Mouse (Mus musculus) fibroblast of lung, adult 2 months (primary cell): Measurements from ENCODE around the gene Mymk.

Source experiments
- DNase-seq: peaks from one replicate; pipeline ENCODE4 v3.0.0-alpha.2; 2011; ENCODE audit warnings: low read depth

The Mymk gene

DNA sequence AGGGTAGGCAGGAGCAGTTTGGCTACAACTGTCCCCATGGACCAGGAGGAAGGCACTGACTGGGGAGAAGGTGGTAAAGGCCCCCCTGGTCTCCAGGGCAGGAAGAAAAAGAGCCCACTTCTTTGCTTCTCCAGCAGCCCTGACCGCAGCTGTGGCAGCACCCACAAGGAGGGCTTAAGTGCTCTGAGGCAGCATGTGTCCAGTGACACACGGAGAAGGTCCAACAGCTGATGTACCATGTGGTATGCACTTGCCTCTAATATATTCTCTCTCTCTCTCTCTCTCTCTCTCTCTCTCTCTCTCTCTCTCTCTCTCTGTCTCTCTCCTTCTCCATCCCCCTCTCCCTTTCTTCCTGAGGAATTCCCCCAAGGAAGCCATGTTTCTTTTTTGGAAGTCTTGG, at the start of gene Mymk:
Mymk (minus strand) TSS at position 202 of the 400 bp plus-strand sequence.
- DNase-seq, result no peak

DNA sequence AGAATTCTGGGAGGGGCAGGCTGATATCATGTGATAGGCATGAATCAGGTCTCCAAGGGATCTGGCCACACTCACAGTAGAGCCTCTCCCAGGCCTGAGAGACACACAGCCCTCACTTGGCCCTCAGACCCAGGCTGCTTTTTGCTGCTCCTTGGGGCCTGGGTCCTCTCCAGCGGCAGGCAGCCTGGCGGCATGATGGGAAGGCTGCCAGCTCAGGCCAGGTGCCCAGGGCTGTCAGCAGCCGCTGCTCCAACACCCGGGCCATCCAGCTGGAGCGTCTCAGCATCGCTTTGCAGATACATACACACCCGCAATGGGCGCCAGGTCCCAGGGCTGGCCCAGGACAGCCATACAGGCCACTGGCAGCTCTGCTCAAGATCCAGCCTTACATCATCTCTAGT, 48.3 kb upstream of the Mymk start:
- peak; percentile 31 for DNase-seq

DNA sequence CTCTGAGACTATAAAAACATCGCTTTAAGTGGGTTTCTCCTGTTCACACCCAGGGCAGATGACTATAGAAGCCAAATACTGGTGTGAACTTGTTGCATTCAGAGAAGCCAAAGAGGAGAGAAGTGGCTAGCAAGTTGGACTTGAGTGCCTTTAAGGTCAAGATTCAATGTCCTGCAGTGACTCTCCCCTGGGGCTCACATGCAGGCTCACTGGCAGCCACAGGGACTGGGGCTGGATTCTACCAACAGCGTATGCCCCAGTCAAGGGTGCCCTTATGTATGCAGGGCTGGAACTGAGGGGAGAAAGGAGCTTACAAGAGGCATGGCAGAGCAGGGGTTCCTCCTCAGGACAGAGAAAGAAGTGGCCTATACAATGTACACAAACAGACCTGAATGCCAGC, 47.8 kb upstream of the Mymk start:
- DNase-seq, result no peak

DNA sequence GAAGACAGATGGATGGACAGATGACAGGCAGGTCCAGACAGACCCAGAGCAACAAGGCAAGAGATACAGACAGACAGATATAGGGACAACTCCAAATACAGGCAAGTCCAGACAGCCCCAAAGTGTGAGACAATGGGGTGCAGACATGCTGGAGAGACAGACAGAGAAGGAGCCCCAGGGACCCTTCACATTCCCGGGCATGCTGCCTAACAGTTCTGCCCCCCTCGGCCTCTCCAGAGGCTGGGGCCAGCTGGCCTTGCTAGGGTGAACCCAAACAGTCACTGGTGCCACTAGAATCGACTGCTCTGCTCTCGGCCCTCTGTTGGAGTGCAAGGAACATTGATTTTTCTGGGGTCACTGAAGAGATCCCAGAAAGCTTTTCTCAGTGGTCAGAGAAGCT, 46.5 kb upstream of the Mymk start:
- DNase-seq, result no peak

DNA sequence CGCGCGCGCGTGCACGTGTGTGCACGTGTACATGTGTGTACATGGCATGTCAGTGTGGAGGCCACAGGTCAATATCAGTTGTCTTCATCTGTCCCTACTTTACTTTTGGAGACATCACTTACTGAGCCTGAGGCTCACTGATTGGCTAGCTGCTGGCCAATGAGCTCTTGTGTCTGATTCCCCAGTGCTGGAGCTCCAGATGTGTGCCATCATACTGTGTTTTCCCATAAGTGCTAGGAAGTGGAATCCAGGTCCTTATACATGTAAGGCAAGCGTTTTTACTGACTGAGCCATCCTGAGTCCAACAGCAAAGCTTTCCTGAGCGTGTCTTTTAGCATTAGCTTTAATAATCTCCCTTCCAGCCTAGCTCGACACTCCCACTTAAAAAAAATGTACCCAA, 42.2 kb upstream of the Mymk start:
- DNase-seq, result no peak

DNA sequence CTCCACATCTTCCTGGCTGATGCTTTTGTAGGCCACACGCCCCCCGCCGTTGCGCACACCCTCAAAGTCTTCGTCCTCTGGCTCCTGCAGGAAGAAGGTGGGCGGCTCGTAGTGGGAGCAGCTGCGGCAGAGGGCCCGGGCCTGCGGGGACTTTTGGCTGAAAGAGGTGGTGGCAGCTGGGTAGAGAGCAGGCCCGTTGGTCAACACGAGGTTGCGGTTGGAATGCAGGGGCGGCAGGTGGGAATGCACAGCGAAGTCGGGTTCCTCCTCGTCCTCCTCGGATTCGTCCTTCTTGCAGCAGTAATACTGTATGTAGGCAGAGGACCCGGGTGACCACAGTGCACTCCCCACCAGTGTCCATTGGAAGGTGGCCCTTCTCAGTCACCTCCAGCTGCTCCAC, 40.6 kb upstream of the Mymk start:
- no peak for DNase-seq

DNA sequence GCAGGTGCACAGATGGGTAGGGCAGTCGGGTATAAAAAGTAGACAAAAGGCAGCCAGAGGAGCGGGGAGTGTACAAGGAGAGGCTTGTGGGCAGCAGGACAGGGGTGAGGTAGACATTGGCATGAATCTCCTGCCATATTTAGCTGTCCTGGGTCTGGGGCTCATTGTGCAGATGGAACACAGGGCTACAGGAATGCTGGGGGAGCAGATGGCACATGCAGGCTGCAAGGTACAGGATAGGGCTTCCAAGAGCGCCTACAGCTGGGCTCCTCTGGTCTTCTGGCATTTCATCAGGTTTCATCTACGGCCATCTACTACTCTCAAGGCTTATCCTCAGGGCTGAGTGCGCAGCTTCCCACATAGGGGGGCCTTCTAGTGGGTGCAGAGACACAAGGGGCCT, 37.1 kb upstream of the Mymk start:
- no peak for DNase-seq

DNA sequence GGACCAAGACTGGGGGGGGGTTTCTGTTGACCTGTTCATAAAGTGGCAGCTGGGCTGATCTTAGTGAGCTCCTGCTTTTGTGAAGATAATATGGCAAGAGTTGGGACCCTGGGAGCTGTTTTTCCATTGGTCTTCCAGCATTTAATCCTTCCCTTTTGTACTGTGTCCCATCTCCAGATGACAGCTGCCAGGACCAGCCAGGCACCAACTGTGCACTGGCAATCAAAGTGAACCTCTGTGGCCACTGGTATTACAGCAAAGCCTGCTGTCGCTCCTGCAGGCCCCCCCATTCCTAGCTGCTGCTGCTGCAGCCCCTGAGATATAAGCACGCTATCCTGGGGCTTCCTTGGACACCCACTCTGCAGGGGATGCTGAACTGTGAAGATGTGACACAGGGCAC, 36.2 kb upstream of the Mymk start:
- DNase-seq, result no peak

DNA sequence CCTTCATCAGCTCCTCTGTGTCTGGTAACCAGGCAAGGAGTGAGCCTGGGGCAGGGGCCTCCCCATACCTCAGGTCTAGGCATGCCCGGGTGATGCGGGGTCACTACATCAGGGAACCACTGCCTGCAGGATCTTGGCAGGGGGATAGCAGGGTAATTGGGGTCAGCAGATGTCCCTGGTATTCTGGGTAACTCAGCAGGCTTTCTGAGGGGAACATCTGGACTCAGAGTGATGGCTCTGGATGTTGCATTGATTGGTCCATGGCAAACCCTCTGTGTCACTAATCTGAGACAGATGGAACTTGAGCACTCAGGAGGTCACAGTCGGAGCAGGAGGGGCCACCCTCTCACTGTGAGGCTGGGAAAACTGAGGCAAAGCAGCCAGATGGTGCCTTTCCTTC, 34.8 kb upstream of the Mymk start:
- DNase-seq, result no peak

DNA sequence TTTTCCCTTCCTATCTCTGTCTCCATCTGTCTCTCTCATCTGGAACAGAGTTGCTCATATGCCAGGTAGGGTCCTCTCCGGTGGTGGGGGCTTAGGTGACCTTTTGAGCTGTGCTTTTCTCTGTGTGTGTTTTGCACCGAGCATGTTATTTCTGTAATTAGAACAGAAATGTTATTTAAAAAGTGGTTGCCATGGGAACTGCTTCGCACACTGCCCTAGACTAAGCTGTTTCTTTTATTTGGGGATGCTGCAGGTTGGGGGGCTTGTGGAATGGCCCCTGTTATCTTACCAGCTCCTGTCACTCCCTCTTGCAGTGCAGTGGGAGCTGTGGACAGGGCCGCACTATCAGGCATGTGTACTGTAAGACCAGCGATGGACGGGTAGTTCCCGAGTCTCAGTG, 31.6 kb upstream of the Mymk start:
- DNase-seq, result no peak

DNA sequence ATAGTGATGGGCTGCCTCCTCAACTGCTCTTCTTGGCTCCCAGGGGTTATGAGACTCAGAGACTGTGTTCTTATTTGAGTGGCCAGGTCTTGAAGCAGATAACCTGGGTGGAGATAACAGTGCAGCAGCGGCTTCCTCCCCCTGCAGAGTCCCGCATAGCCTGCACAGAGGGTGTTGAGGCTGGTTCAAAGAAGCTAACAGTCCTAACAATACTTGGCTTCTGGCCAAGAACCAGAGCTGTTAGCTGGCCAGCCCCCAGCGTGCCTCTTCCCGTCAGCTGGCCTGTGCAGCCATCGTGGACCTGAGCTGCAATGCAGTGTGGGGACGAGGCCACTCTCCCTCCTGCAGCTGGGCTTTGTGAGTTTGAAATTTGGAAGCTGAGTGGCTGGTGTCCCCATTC, 25.8 kb upstream of the Mymk start:
- DNase-seq, result no peak

DNA sequence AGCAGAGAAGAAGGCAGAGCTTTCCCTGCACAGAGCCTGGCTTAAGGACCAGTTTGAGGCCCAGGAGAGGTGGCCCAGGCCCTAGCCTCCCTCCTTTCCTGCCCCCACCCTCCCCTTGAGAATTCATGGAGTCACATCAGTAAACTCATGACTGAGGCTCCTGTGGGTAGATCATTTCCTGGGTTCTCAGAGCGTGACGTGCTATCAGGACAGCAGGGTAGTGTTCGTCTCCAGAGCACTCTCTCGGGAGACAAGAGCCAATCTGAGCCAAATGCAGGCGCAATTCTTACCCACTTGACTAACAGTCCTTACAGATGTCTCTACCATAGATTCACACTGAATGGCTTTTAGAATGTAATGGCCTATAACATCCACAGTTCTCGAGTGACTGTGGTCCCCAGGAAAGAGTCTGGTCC, 25.3 kb upstream of the Mymk start:
- DNase-seq, result no peak

DNA sequence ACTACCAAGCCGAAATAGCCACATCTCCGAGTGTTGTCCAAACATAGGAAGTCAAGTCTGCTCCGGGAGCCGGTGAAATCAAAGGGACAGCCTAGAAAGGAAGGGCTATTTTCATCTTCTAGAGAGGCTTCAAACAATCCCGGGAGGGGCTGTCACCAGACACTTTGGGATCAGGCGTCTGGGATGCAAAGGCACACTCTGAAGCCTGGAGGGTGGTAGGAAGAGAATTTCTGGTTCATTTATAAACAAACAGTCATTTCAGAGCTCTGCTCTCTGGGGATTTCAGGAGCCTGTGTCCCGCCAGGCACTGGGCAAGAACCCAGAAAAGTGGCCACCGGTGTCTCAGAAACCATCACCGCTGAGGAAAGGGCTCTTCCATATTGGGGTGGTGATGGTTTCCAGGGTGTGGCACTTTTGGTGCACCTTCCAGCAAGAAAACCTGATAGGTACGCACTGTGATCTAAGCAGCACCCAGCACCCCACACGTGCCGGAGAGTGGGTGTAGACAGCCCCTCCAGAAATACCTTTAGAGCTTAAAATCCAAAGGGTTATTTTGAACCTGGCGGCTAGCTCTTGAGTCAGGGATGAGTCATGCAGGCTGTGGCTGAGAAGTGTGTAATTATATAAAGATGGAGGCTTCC, 24.5 kb upstream of the Mymk start:
- DNase-seq, result no peak

DNA sequence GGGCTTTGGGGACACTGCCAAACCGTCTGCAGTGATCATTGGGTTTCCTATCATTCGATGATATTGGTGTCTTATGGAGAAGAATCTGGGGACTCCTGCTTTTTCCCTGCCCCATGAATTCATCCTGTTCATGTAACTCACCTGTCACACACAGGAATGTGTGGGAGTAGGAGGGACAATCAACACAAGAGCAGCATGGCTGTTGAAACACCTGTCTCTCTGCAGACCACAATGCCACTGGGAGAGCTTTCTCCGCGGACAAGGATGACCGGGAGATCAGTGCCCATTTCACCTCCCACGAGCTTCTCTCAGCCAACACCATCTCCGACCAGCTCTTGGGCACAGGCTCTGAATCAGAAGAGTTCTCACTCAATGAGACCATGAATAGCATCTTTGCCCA, 23.2 kb upstream of the Mymk start:
- no peak for DNase-seq

DNA sequence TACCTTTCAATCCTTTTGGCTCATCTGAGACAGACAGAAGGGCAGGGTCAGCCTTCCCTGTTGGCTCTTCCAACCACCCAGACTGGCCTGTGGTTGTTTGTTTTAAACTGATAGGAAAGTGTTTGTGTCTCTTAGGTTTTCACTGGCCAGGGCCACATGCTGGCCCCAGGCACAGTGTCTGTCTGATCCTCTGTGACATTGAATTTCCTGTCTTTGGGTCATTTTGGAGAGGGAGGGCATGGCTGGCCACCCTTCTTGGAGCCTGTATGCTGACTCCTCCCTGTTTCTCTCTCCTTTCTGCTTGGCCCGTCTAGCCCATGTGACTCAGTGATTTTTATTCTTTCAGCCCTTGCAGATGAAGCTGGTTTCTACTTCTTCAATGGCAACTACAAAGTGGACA, 17.3 kb upstream of the Mymk start:
- DNase-seq, result no peak

DNA sequence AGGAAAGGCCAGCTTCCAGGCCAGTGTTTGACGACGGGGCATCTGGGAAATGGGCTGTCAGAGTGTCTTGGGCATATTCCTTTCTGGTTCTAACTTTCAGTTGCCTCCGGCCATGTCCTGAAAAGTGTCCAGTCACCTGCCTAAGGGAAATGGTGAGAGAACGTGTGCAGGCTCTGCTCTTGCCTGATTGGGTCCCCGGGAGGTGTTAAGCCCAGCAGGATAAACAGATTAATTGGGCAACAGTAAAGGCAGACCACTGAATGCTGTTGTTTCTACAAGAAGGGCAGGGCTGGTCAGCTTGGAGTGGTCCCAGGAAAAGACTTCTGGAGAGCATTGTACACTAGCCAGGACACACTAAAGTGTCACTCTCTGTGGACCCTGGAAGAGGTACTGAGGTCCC, 16.7 kb upstream of the Mymk start:
- no peak for DNase-seq

DNA sequence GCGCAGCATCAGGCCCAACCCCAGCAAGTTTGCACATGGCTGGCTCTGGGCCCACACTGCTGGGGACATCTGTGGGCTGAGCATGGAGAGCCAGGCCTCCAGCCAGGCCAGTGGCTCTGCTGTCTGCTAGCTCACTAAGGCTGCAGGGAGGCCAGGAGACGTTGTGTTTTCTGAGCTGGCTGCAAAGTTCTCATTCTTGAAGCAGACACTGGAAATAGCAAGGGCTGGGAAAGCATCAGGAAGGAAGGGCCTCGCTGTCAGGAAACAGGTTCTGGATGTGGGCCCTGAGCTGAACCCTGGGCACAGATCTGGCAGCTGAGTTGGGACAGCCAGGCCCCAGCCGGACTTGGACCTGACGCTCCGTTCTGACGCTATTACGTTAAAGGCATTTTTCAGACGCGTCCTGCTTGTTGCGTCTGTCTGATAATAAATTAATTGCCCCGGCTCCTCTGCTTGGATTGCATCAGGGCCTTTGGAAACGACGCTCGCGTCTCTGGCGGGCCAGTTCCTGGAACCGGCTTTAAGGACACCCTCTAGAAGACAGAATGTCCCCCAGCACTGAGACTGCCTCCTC, 16.2 kb upstream of the Mymk start:
- no peak for DNase-seq

DNA sequence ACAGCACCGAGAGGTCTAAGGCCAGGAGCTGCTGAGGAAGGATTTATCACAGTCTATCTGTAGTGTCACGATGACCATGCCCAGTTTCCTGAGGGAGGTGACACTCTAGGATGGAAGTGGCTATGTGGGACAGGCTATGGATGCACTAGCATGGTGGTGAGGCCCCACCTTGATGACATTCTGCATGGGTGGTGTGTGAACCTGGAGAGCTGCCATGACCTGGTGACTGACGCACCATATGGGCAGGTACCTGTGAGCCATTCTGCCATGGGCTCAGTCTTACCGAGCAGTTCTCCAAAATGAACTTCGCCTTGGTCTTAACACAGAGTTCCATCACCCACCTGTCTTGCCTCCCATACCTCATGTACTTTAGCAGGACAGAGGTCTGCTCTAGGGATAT, 15.6 kb upstream of the Mymk start:
- DNase-seq, result no peak

DNA sequence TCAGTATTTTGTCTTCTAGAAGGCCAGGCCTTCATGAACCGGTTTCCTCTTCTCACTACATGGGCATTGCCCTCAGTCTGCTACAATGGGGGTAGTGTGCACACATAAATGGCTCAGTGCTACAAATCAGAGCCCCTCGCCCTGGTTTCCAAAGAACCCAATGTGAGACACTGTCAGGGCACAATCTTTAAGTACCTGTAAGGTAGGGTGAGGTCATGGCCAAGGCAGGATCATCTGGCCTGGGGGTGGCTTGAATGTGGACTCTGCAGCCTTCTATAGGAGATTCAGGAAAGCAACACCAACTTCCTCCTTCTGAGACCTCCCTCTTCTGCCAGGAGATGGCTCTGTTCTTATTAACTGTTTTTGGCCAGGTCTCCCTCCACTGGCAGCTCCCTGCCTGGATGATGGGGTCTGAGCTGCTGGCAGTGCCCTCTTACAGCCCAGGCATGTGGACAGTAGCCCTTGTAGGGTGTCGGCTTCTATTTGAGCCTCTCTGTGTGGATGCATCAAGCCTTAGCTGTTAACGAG, 14.6 kb upstream of the Mymk start:
- no peak for DNase-seq

DNA sequence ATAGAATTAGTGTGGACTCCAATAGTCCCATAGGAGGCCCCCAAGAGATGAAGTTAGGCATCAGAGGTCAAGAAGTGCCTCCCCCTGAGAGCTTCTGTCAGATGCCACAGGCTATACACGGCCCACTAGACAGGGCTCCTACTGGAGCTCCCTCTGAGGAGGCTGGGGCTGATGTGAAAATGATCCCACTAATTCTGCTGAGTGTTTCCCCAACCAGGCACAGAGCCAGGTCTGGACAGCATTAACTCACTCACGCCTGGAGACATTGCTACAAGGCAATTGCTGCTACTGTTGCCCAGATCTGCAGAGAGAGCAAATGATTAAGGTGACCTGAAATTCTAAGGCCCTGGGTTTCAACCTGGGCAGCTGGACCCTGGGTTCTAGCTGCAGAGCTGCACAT, 13.8 kb upstream of the Mymk start:
- no peak for DNase-seq

DNA sequence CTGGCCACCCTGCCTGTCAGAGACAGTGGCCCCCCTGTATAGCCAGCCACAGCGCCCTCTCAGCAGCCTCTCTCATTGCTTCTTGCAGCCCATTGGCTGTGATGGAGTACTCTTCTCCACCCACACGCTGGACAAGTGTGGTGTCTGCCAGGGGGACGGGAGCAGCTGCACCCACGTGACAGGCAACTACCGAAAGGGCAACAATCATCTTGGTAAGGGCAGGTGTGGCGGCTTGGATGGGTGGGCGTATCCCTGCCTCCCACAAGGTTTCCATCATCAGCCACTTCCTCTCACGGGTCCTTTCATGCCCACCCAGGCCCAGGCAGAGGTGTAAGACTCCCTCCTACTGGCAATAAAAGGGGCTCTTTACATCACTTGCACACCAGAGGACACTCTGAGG, 13.0 kb upstream of the Mymk start:
- DNase-seq, result no peak

DNA sequence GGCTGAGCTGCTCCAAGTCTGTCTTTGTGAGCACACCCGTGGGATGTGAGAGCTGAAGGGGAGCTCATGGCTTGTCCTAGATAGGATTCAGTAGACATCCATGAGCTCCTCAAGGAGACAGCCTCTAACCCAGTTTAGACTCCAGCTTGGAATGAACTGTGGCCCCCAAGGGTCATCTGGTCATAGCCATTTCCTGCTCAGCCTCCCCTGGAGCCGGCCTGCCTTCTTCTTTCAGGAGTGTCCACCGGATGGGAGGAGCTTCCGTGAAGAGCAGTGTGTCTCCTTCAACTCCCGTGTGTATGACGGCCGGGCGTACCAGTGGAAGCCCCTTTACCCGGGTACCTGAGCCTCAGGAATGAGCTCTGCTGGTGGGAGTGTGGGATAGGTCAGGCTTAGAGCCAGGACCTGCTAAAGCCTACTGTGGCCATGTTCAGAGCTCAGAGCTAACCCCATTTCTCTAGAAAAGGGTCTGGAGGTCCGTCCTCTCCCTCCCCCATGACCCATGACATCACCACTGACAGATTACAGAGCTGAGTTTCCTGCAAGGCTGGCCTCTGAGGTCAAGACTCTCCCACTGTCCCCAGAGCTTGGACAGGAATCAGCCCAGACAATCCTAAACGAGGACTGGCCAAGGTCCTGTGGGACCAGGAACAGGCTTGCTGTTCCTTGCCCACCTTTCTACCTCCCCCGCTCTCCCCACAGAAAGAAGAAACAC, 11.9 kb upstream of the Mymk start:
- DNase-seq, result no peak

DNA sequence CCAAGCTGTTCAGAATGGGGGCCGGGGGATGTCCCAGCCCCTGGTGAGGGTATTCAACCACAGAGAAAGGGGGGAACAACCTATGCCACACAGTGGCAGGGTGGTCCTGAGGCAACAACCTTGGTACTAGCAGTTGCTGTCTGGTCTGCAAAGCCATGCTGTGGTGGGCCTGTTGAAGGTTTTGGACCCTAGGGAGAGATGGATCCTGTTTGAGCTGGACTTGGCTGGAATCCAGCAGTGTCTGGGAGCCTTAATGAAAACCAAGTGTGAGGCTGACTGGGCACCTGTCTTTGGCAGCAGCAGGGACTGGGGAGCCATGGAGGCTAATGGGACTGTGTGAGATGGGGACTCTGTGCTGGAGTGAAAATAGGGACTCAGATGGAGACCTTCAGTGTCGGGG, 7.7 kb upstream of the Mymk start:
- no peak for DNase-seq

DNA sequence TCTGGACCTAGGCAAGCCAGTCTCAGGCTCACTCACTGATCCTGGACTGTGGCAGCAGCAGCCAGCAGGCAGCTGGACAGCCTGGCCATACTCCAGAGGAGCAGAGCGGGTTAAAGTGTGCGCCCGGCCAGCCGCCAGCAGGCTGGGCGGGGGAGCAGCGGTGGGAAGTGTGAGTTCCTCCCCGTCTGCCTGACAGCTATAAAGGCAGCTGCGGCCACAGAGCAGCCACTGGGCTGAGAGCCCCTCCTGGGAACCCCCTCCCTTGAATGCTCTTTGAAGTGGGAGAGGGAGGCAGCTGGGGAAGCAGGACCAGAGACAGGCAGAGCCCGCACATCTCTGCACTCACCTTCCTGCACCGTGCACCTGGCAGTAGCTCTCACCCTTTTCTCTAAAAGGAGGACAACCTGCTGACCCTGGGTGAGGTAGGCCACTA, 7.2 kb upstream of the Mymk start, which contains the start of gene Adamtsl2:
Adamtsl2 (plus strand) TSS at position 228 of the 433 bp plus-strand sequence.
- DNase-seq, result peak; percentile 59
